Mouse (Mus musculus) G1E (cell line): ENCODE data around the gene Htra3. TPM values are rescaled to one million over a fixed set of nuclear protein-coding genes. Genes with fewer than 3 reads are reported as not detected.

Source experiments
- ATAC-seq: 2 replicates; pipeline ENCODE4 v1.8.0; 2016; ENCODE audit warnings: mild to moderate bottlenecking; ENCODE audit not compliant: insufficient number of reproducible peaks, poor library complexity, low FRiP score, severe bottlenecking; ENCODE audit errors: extremely low read depth
- DNase-seq: peaks from one replicate; pipeline ENCODE4 v3.0.0; 2012; ENCODE audit warnings: low spot score
- H3K27me3 ChIP-seq: 2 replicates; pipeline ENCODE4 v1.6.1; 2012; ENCODE audit warnings: mild to moderate bottlenecking, low read length, inconsistent platforms; ENCODE audit not compliant: insufficient read depth
- H3K36me3 ChIP-seq: replicated peaks from 2 replicates; pipeline ENCODE3; 2012; ENCODE audit warnings: mild to moderate bottlenecking, inconsistent platforms
- H3K4me1 ChIP-seq: 2 replicates; pipeline ENCODE4 v1.6.1; 2012; ENCODE audit warnings: low read depth, low read length, inconsistent platforms, mixed read lengths; ENCODE audit not compliant: insufficient read depth
- H3K4me3 ChIP-seq: 2 replicates; pipeline ENCODE4 v1.5.1; 2012; ENCODE audit warnings: low read depth, mild to moderate bottlenecking, inconsistent platforms, low read length, moderate library complexity, mixed read lengths
- H3K9me3 ChIP-seq: replicated peaks from 2 replicates; pipeline ENCODE4 v1.6.1; 2012; ENCODE audit warnings: inconsistent platforms
- CTCF ChIP-seq: IDR thresholded peaks from 2 replicates; pipeline ENCODE4 v1.5.1; 2012; ENCODE audit warnings: low read depth, low read length, inconsistent platforms, mixed read lengths
- GATA1 ChIP-seq: IDR thresholded peaks from 2 replicates; pipeline ENCODE4 v1.6.1; 2012; ENCODE audit warnings: borderline replicate concordance, low read length, inconsistent platforms, mixed read lengths
- GATA2 ChIP-seq: IDR thresholded peaks from 2 replicates; pipeline ENCODE4 v1.6.1; 2012; ENCODE audit warnings: low read depth, low read length, inconsistent platforms, borderline replicate concordance
- POLR2AphosphoS5 ChIP-seq: IDR thresholded peaks from 2 replicates; pipeline ENCODE4 v1.6.1; 2012; ENCODE audit warnings: low read depth, low read length, inconsistent platforms; ENCODE audit not compliant: insufficient replicate concordance
- TAL1 ChIP-seq: conservative IDR thresholded peaks from 2 replicates; pipeline ENCODE4 v1.6.1; 2012; ENCODE audit warnings: low read depth, low read length, inconsistent platforms, mixed read lengths
- polyA plus RNA-seq: library from polyadenylated mRNA; stranded (reverse); fragments of >175 nt; gene quantifications from 2 replicates; pipeline ENCODE4 v1.2.3, GENCODE M21; 2012
- total RNA-seq, 2 experiments: library from RNA; stranded (forward) in 1 of 2; stranded (reverse) in 1 of 2; fragments of 200-1000 nt in 1 of 2; fragments of >200 nt in 1 of 2; fragmentation: Nextera tagmentation in 1 of 2; gene quantifications; 2 replicates each; pipeline ENCODE4 v1.2.3; 2014 to 2017

The Htra3 gene
- total and polyA plus RNA-seq, 3 experiments = not detected

DNA sequence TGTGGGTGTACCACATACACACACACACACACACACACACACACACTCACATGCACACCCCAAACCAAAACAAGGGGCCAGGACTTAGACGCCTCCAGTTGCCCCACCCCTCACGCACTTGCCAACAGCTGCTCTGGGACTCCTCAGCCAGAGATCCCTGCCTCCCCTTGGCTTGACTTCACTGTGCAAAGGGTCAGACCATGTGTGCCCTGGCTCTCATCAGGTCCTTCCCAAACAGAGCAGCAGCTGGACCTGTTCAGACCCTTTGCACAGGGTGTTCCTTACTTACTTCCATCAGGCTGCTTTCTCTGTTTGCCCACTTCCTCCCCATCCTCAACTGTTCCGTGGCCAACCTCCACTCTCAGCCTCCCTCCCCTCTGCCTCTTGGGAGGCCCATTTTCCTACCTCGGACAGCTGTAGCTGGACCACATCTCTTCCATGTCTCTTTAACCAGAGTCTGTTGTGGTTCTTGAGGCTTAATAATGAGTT, 54.8 kb downstream of the Htra3 start:
- DNase-seq (no peak), ATAC-seq (no peak)
- Histone ChIP-seq H3K4me1 (no peaks in the 10 kb centered on the region), H3K27me3 (peaks cover 15% of the 10 kb centered on the region), H3K9me3 (no peaks in the 10 kb centered on the region), H3K4me3 (no peak overlapping the region), H3K36me3 (no peaks in the 10 kb centered on the region)
- TF ChIP-seq CTCF (no peak), POLR2AphosphoS5 (no peak), GATA1 (no peak), GATA2 (no peak), TAL1 (no peak)

DNA sequence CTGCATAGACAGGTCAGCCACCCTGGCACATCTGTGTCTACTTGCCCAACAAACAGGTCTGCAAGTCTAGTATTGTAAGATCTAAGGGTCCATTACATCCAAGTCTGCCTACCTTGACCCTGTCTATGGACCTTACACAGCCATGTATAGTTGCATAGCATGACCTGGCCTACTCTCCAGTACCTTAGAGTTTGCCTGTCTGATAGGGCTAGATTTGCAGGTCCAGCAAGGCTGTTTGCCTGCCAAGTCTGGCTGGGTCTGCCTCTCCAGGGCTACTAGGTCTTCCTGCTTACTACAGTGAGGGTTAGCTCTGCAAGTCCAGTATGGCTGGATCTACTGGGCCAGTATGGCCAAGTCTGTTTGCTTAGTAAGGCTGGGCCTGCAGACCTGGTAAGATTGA, 55.8 kb downstream of the Htra3 start:
- no peak for DNase-seq
- peaks cover 17% of the 10 kb centered on the region for H3K27me3 ChIP-seq
- no peaks in the 10 kb centered on the region for H3K4me1 ChIP-seq
- H3K4me3 ChIP-seq = no peak overlapping the region
- no peak for ATAC-seq
- no peaks in the 10 kb centered on the region for H3K36me3 ChIP-seq
- no peaks in the 10 kb centered on the region for H3K9me3 ChIP-seq
- TF ChIP-seq CTCF (no peak), TAL1 (no peak), POLR2AphosphoS5 (no peak), GATA2 (no peak), GATA1 (no peak)

DNA sequence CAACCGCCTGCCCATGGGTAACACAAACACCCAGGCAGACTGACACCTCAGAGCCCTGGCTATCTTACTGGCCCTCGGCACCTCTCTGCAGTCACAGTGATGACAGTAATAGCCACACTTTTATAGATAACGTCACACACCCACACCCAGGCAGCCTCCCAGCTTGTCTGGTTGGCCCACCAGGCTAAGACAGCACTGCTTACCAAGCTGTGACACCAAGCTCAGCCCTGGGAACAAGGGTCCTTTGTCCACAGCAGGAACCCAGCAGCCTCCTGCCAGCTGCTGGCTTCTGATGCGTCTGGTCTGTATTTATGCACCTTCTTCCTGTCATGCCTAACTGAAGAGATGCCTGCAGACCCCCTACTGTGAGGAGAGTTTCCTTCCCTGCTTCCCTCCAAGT, 58.5 kb downstream of the Htra3 start:
- Histone ChIP-seq H3K4me1 (no peaks in the 10 kb centered on the region), H3K9me3 (no peaks in the 10 kb centered on the region), H3K4me3 (no peak overlapping the region), H3K27me3 (peaks cover 17% of the 10 kb centered on the region), H3K36me3 (no peaks in the 10 kb centered on the region)
- ATAC-seq (no peak), DNase-seq (no peak)
- TF ChIP-seq TAL1 (no peak), CTCF (no peak), GATA2 (no peak), POLR2AphosphoS5 (no peak), GATA1 (no peak)

DNA sequence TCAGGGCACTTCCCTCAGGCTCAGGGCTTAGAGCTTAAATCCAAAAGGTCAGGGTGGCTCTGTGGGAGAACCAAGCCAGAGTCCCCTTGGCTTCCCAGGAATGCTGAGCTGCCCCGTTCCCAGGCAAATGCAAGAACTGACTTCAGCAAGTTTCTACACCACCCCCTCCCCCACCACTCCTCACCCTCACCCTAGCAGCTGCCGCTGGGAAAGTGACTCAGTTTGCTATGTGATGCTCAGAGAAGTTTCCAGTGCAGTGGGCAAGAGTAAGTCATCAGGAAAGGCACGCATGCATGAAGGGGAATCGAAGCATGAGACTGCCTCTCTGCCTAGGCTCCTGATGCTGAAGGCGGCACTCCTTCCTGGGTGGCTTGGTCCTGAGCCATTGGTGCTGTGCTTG, 62.6 kb downstream of the Htra3 start:
- no peaks in the 10 kb centered on the region for H3K4me1 ChIP-seq
- DNase-seq (no peak), ATAC-seq (no peak)
- H3K9me3 ChIP-seq = no peaks in the 10 kb centered on the region
- TF ChIP-seq CTCF = no peak
- TF ChIP-seq POLR2AphosphoS5 = no peak
- no peak for TF ChIP-seq TAL1
- no peak for TF ChIP-seq GATA1
- H3K27me3 ChIP-seq = peaks cover 14% of the 10 kb centered on the region
- H3K4me3 ChIP-seq = no peak overlapping the region
- H3K36me3 ChIP-seq = peaks cover 7% of the 10 kb centered on the region

DNA sequence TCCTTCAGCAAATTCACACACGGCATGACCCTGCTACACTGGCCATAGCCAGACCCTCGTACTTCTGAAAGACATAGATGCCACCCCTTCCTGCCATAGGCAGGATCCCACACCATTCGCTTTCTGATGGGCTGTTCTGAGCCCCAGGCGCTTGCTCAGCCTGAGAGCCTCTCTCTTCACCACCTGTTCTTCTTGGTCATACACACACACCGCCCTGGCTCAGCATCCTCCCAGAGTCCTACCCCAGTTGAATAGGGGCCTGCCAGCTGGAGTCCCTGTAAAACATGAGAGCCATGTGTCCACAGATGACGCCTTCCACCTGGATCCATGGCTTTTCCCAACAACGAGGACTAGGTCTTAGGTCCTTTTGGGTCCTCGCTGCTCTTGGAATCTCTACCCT, 66.9 kb downstream of the Htra3 start:
- H3K36me3 ChIP-seq = peaks cover 41% of the 10 kb centered on the region
- H3K9me3 ChIP-seq = no peaks in the 10 kb centered on the region
- H3K4me1 ChIP-seq = 0 out of 2 replicates have a peak, but pooled peaks cover 3% of the 10 kb centered on the region
- no peak for TF ChIP-seq POLR2AphosphoS5
- TF ChIP-seq TAL1 = no peak
- TF ChIP-seq CTCF = no peak
- TF ChIP-seq GATA1 = no peak
- TF ChIP-seq GATA2 = no peak
- DNase-seq (no peak), ATAC-seq (no peak)
- peaks cover 3% of the 10 kb centered on the region; the same call in 1 of the 2 replicates for H3K27me3 ChIP-seq
- no peak overlapping the region for H3K4me3 ChIP-seq

DNA sequence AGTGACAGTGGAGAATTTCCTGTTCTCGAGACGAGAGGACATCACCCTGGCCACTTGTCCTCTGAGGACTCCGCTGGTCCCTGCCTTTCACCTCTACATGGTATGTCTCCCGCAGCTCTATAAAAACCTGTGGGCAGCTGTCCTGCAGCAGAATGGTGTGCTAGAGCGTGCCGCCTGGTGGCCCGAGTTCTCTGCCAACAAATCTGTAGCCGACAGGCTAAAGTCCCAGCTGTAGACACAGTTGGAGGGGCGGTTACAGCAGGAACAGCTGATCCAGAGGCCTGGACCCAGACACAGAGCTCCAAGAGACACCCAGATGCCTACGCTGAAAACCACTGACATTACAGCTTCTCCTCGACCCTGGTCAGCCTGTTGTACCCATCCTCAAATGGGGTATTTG, 67.7 kb downstream of the Htra3 start:
- Histone ChIP-seq H3K9me3 (no peaks in the 10 kb centered on the region), H3K36me3 (peaks cover 41% of the 10 kb centered on the region), H3K4me3 (no peak overlapping the region), H3K4me1 (0 out of 2 replicates have a peak, but pooled peaks cover 3% of the 10 kb centered on the region), H3K27me3 (no peaks in the 10 kb centered on the region)
- ATAC-seq (no peak), DNase-seq (no peak)
- TF ChIP-seq GATA1 (no peak), TAL1 (no peak), GATA2 (no peak), POLR2AphosphoS5 (no peak), CTCF (no peak)
